Mouse (Mus musculus) gastrocnemius, postnatal 10 days (tissue): ENCODE measurements around the gene Dync2h1. TPM values are rescaled to one million over a fixed set of nuclear protein-coding genes. Genes with fewer than 3 reads are reported as not detected.
A peak's percentile ranks its signal among the peaks of the same experiment; 100 is the strongest.
"Not testable (repeated sequence)": the region's sequence is repeated elsewhere in the genome, so short reads cannot be mapped to it uniquely, and the experiment has no call there.

Experiments
- DNase-seq: peaks from one replicate; pipeline ENCODE4 v3.0.0; 2021; ENCODE audit warnings: mixed read lengths
- long read RNA-seq, 2 experiments: library from polyadenylated mRNA; stranded (forward); transcript quantifications; one replicate each; pipeline ENCODE4 v2.0.0; 2021
- total RNA-seq, 2 experiments: library from RNA; stranded (reverse); gene quantifications; 2 replicates each; pipeline ENCODE4 v1.2.3; 2021

Dync2h1 gene
- 1 to 10 TPM; 3.8 to 4.3 TPM for total RNA-seq
- long read RNA-seq, experiment 1, partial matches to known transcripts = 1 of 11 reads
- long read RNA-seq, experiment 1, other reads (novel, unspliced or antisense) = 10 of 11 reads
- long read RNA-seq, experiment 2, partial matches to known transcripts = 0 of 12 reads
- long read RNA-seq, experiment 2, other reads (novel, unspliced or antisense) = 12 of 12 reads

DNA sequence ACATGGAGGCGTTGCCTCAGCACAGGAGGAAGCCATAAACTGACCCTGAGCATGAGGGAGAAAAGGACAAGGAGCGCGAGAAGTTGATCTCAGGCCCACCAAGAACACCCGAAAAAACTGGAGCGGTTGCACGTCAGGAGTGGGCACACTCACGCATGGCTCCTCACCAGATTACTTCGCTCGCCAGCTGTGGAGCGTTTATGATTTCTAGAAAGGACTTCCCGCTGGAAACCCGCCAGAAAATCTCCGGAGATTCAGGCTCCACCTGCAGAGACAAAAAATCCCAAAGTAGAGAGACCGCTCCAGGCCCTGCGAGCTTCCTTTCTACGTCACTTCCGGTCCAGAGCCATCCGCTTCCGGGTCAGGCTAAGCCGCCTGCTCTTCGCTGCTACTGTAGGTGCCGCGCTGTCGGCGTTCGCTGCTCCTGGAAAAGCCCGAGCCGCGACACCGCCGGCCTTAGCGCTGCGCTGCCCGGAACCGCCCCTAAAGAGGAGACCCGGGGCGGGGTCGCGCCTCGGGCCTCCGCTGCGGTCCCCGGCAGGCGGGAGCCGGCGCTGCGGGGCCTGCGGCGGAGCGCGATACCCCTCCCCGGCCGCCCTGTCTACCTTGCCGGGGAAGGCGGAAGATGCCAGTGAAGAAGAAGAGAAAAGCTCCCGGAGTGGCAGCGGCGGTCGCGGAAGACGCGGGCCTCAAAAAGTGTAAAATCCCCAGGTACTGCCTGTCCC lies at the start of gene Dync2h1, which contains the start of gene Dcun1d5:
Gene Dync2h1 (minus strand): TSS at position 275 of the 725 bp plus-strand sequence.
Gene Dcun1d5 (plus strand): TSS at position 349 of the 725 bp plus-strand sequence.
- peak; percentile 94 for DNase-seq

GRCm38 (mm10) chr9:7221460-7221859 lies 37.2 kb upstream of the Dync2h1 start:
- DNase-seq = no peak

DNA sequence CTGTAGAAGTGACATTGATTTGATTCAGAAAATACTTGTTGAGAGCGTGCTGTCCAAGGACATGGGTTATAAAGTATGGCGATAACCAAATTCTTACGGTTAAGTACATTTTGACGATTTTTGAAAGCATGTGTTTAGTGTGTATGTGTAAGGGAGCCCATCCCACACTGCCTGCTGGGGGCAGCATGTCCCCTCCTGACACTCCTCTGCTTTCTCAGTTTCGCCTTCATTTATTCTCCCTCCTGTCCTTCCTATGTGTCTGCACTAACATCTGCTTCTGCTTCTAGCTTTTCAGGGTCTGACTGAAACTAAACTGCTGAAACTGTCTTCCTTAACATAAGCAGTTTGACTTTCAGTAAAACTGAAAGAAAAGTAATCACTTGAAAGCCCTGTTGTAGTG lies 36.8 kb upstream of the Dync2h1 start:
- no peak for DNase-seq

DNA sequence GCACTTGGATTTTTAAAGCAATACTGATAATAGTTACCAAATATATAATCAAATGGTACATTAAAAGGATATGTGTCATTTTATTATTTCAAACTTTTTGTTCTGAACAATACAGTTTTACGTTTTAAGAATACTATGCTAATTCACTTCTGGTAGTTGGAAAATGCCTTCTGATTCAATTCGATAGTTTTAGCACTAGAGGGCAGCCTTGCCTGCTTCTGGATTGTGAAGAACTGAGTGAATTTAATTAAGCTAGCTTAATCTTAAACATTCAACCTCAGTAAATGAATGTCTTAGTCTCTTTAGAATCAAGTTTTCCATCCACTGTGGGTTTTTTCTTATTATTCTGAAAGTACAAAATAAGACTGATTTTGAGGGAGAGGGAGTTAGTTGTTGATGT lies 32.0 kb upstream of the Dync2h1 start:
- DNase-seq = no peak

- not testable (repeated sequence) for DNase-seq
These were observed 6.4 kb upstream of the Dync2h1 start for GRCm38 (mm10) chr9:7190694-7191093.

GRCm38 (mm10) chr9:7184897-7185291 lies 648 bp upstream of the Dync2h1 start:
- peak; percentile 40 for DNase-seq

- DNase-seq = peak; percentile 81
These were observed 7.3 kb downstream of the Dync2h1 start for GRCm38 (mm10) chr9:7176618-7177610.

DNA sequence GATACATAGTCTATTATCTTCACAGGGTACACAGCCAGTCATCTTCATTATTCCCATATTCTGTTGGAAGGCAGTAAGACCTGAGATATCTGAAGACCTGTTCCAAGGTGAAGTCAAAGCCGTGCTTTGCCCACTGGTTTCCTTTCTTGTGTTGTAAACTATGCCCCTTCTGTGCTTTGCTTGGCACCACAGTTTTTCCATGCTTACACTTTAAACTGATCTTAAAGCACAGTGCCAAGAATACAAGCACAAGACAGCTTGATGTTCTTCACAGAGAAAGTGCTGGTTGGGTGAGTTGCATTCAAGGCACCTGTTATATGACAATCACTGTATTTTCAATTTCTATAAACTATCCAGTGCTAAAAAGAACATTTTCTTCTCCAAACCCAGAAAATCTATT lies 10.5 kb downstream of the Dync2h1 start:
- no peak for DNase-seq

- no peak for DNase-seq
These were observed 16.8 kb downstream of the Dync2h1 start for GRCm38 (mm10) chr9:7167339-7167998.

DNA sequence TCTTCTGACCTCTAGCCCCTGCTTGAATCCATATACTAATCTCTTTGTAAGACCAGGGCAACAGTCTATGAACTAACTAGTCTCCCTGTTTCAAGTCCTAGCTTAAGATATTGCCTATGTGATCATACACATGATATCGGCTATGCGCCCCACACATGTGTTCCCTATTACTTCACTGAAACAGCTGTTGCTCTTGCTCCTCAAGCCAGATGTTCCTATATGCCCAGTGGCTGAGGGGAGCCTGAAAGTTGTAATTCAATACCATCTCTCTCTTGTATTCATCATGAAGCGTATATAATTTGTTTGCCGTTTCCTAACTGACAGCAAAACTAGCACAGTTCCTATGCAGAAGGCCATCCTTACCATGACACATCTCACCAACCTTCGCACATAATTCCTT lies 23.6 kb downstream of the Dync2h1 start:
- no peak for DNase-seq

DNA sequence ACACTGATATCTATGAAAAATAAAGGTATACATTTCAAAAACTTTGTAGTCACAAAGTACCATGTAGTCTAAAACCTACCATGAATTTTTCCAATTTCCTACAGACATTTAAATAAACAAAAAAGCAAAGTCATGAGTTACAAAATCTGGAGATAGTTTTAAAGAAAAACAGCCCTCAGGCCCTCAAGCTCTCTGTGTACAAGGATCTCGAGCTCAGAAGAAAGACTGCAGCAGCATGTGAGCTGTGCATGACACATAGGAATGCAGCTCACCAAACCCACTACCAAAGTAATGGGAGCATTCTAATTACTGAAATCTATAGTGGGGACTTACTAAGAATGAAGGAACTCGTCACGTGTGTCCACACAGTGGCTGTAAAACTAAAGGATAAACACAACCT lies 24.5 kb downstream of the Dync2h1 start:
- no peak for DNase-seq

DNA sequence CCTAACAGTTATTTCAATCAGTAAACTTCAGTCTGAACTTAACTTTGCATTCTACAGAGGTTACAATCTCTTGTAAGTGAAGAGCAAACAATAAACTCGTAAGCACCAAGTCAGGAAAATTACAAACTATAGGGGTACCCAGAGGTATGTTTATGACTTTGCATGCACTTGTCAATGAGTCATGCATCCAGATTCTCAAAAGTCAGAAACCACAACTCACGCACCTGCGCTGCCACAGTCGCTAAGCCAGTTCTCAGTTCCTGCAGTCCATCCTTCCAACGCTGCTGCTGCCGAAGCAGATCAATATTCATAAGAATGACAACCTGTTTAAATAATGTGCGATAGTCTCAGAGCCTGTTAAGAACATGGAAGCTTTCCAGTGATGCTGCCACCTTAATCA lies 25.6 kb downstream of the Dync2h1 start:
- DNase-seq = no peak

- DNase-seq = no peak
These were observed 29.9 kb downstream of the Dync2h1 start for GRCm38 (mm10) chr9:7154391-7154790.

GRCm38 (mm10) chr9:7122863-7123262 lies 61.4 kb downstream of the Dync2h1 start:
- DNase-seq = no peak

GRCm38 (mm10) chr9:7110166-7110565 lies 74.1 kb downstream of the Dync2h1 start:
- no peak for DNase-seq

GRCm38 (mm10) chr9:7101361-7101760 lies 82.9 kb downstream of the Dync2h1 start:
- no peak for DNase-seq

DNA sequence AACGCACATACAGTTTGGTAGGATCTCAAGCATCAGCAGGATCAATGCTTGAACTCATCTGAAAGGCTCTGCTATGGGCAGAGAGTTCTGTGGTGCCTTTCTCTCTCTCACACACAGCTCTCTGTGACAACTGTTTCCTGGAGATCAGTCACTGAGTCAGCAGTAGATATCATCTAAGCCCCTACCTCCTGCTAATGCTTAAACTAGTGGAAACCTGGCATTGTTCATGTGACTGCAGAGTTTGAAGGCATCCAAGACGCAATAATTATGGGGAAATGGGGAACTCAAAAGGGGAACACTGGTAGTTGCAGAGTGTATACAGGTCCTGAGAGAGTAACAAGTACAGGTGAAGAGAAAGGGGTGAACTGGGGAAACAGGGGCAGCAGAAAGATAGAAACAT lies 109.6 kb downstream of the Dync2h1 start:
- DNase-seq = no peak

DNA sequence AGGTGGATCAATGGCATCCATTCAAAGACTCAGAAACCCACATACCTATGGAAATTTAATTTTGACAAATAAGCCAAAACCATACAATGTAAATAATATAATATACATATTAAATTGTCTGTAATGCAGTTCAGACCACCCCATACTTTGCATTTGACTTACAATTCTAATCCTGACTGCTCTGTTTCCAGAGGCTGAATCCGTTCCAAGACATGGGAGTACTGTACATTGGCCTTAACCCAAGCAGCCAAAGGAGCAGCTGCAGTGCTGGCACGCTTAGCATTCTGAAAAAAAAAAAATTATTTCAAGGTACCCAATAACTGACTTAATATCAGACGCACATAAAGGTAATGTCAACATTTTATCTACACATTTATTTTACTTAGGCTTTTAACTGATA lies 113.4 kb downstream of the Dync2h1 start:
- no peak for DNase-seq

DNA sequence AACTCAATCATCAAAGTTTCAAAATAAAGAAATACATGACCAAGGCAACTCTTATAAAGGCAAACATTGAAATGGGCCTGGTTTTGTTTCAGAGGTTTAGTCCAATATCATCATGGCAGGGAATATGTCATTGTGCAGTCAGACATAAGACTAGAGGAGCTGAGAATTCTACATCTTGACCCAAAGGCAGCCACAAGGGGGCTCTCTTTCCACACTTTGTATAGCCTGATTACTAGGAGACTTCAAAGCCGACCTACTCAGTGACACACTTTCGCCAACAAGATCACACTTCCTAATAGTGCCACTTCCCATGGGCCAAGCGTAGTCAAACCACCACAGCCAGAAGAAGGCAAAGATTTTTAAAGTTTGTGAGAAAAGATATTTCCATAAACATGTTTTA lies 133.7 kb downstream of the Dync2h1 start:
- peak; percentile 8 for DNase-seq

GRCm38 (mm10) chr9:7042635-7043273 lies 141.5 kb downstream of the Dync2h1 start:
- DNase-seq = no peak

DNA sequence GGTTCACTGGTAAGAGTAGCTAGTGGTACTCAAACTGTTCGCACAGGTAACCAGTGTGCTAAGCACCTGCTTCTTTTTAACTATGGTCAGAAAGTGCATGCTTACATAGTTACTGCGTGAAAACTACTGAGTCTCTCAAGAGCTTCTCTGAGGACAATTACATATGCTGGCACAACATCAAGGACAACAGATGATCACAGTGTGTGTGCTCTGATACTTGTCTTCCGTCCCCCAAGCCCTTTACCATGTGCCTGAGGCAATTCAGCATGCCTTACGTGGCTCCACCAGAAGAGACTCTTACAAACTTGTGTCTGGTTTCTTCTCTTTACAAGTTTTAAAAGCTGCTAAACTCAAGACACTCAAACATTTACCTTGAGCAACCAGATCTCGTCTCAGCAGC lies 143.0 kb downstream of the Dync2h1 start:
- no peak for DNase-seq

DNA sequence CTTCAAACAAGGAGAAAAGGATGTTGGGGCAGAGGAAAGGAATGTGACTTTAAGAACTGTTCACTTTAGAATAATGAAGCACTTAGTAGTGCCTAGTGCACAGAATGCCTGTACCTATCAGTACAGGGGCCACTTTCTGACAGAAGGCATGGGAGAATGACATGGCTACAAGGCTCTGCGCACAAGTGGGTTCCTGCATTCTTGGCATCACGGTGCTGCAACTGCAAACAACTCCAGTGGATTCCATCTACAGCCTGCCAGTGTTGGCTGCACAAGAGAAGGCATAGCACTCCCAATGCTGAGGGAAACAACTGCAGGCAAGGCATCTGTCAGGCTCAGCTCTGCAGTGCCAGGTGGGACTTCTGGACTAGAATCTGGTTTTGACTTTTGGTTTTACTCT lies 151.7 kb downstream of the Dync2h1 start:
- no peak for DNase-seq
